Mouse (Mus musculus) kidney, embryonic 15.5 days (tissue): ENCODE results near the gene Cpt1b. TPM values are rescaled to one million over a fixed set of nuclear protein-coding genes. Genes with fewer than 3 reads are reported as not detected.

Source experiments
- ATAC-seq: fragments of 200-750 bp; cut with Nextera tagmentation; replicated peaks from 2 replicates; pipeline ENCODE4 v1.8.0; 2017; ENCODE audit warnings: moderate TSS enrichment; ENCODE audit not compliant: low FRiP score
- H3K27ac ChIP-seq: fragments of 300-500 bp; sonication (generic); 2 replicates; pipeline ENCODE4 v1.5.1; 2015; ENCODE audit warnings: mild to moderate bottlenecking, inconsistent platforms
- H3K27me3 ChIP-seq: fragments of 300-500 bp; sonication (generic); 2 replicates; pipeline ENCODE4 v1.6.1; 2015; ENCODE audit warnings: inconsistent platforms
- H3K36me3 ChIP-seq: fragments of 300-500 bp; sonication (generic); 2 replicates; pipeline ENCODE4 v1.6.1; 2015; ENCODE audit warnings: inconsistent platforms
- H3K4me1 ChIP-seq: fragments of 300-500 bp; sonication (generic); 2 replicates; pipeline ENCODE4 v1.6.1; 2015; ENCODE audit warnings: inconsistent platforms
- H3K4me2 ChIP-seq: fragments of 300-500 bp; sonication (generic); 2 replicates; pipeline ENCODE4 v1.6.1; 2015; ENCODE audit warnings: moderate library complexity, mild to moderate bottlenecking, inconsistent platforms
- H3K4me3 ChIP-seq: fragments of 300-500 bp; sonication (generic); replicated peaks from 2 replicates; pipeline ENCODE4 v1.5.1; 2015; ENCODE audit warnings: mild to moderate bottlenecking, inconsistent platforms
- H3K9ac ChIP-seq: fragments of 300-500 bp; sonication (generic); 2 replicates; pipeline ENCODE4 v1.6.1; 2015; ENCODE audit warnings: mild to moderate bottlenecking, inconsistent platforms
- H3K9me3 ChIP-seq: fragments of 300-500 bp; sonication (generic); replicated peaks from 2 replicates; pipeline ENCODE4 v1.6.1; 2016; ENCODE audit warnings: inconsistent platforms
- WGBS: fragments of 180-500 bp; shearing (Covaris S2); methylation state at CpG from one replicate; pipeline ENCODE4 v1.1.7; 2015; ENCODE audit warnings: mixed read lengths; 5-methylcytosine and 5-hydroxymethylcytosine counted together
- polyA plus RNA-seq: library from polyadenylated mRNA; unstranded; fragments of >200 nt; fragmentation: Nextera tagmentation; extraction: Ambion mirVana; gene quantifications from 2 replicates; pipeline ENCODE4 v1.2.1, GENCODE M21; 2015

The Cpt1b gene
- polyA plus RNA-seq, result 3.9 and 4.4 TPM in 2 replicates

DNA sequence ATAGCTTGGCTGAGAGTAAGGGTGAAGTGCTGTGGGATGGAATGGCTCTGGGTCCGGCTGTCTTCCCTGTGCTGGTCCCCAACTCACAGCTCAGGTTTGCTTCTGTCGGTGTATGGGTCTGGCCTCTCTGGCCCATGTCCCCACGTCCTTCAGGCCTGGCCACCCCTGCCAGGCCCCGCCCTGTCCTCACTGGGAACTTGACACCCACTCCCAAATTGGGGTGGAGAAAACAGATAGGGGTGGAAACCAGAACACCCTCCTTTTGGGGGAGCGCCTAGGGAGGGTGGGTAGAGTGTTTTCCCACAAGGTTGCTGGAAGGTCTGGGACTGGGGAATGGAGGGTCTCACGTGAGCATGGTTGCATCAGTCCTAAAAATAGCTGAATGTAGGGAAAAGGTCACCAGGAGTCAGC, at the start of gene Cpt1b:
Gene Cpt1b (minus strand): TSS at position 153 of the 411 bp plus-strand sequence.
- peaks cover 27% of the 10 kb centered on the region for H3K36me3 ChIP-seq
- H3K27me3 ChIP-seq, result no peaks in the 10 kb centered on the region
- H3K4me1 ChIP-seq, result peaks cover 23% of the 10 kb centered on the region
- H3K4me2 ChIP-seq, result peak within 1 kb of the TSS; percentile 45
- H3K9me3 ChIP-seq, result no peaks in the 10 kb centered on the region
- H3K4me3 ChIP-seq, result no peak within 1 kb of the TSS
- no peak within 1 kb of the TSS for H3K9ac ChIP-seq
- ATAC-seq, result no peak
- WGBS, result 31% methylated on average over 6 of the region's 6 CpGs
- no peak within 1 kb of the TSS for H3K27ac ChIP-seq

DNA sequence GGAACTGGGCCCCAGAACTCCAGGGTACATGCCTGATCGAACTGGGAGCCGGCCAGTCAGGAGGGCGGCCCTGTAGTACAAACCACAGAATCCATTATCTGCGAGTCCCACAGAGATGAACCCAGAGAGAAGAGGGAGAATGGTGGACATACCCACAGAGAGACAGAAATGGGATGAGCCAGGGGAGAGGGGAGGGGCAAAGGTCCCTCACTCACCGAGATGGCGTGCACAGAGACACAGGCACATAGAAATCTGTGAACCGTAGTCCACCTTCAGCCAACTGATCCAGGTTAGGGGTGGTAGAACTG, 49.6 kb upstream of the Cpt1b start:
- Histone ChIP-seq H3K9me3 (no peaks in the 10 kb centered on the region), H3K27me3 (no peaks in the 10 kb centered on the region), H3K4me3 (peak overlapping the region; percentile 70), H3K27ac (no peak overlapping the region), H3K36me3 (no peaks in the 10 kb centered on the region), H3K4me1 (peaks cover 10% of the 10 kb centered on the region), H3K9ac (no peak overlapping the region), H3K4me2 (peak overlapping the region; percentile 86)
- no peak for ATAC-seq
- 86% methylated on average over 7 of the region's 7 CpGs for WGBS

DNA sequence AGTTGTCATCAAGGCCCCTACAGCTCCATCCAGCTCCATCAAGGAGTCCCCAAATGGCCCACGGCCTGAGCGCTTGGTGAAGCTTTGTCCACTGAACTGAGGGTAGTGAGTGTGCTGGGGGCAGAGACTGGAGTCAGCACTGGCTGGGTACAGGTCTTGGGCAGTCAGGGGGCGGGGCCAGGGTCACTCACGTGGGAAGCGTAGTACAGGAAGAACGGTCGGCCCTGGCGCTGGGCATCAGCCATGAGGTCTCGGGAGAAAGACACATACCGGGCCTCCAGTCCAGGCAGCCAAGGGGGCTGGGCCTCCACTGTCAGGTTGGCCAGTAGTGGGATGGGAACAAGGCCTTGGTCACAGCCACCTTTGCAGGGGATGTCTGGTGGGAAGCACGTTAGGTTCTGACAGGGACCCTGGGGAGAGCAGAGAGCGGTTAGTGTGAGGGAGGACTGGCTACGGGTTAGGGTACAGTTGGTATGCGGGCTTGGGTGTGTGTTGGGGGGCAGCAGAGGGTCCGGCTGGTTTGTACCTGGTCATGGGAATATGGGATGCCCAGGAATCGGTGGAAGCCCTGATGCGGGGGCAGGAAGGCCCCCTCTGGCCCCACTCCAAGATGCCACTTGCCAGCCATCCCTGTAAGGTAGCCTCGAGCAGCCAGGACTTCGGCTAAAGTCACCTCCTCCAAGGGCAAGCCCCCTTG, 49.1 kb upstream of the Cpt1b start:
- H3K27me3 ChIP-seq, result no peaks in the 10 kb centered on the region
- no peak overlapping the region for H3K9ac ChIP-seq
- no peak overlapping the region for H3K27ac ChIP-seq
- H3K4me3 ChIP-seq, result no peak overlapping the region
- WGBS, result 92% methylated on average over 19 of the region's 19 CpGs
- peaks cover 10% of the 10 kb centered on the region for H3K4me1 ChIP-seq
- no peak for ATAC-seq
- H3K36me3 ChIP-seq, result no peaks in the 10 kb centered on the region
- peak overlapping the region; percentile 86 for H3K4me2 ChIP-seq
- no peaks in the 10 kb centered on the region for H3K9me3 ChIP-seq

DNA sequence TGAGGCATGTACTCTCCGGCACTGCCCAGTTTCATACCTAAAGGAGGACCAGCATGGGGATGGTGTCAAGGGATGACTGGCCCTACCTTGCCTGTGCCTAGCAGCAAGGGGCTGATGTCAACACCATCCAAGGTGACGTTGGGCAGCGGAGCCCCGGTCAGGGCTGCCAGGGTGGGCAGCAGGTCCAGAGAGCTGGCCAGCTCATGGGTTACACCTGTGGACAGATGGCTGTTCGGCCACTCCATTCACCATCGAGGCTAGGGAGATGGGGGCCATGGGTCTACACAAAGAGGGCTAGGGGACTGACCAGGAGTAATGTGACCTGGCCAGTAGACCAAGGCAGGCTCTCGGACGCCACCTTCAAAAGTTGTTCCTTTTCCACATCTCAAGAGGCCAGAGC, 48.3 kb upstream of the Cpt1b start:
- Histone ChIP-seq H3K4me2 (no peak overlapping the region), H3K4me1 (peaks cover 10% of the 10 kb centered on the region), H3K27me3 (no peaks in the 10 kb centered on the region), H3K9me3 (no peaks in the 10 kb centered on the region), H3K27ac (no peak overlapping the region), H3K9ac (no peak overlapping the region), H3K36me3 (no peaks in the 10 kb centered on the region), H3K4me3 (no peak overlapping the region)
- 97% methylated on average over 8 of the region's 8 CpGs for WGBS
- ATAC-seq, result no peak

DNA sequence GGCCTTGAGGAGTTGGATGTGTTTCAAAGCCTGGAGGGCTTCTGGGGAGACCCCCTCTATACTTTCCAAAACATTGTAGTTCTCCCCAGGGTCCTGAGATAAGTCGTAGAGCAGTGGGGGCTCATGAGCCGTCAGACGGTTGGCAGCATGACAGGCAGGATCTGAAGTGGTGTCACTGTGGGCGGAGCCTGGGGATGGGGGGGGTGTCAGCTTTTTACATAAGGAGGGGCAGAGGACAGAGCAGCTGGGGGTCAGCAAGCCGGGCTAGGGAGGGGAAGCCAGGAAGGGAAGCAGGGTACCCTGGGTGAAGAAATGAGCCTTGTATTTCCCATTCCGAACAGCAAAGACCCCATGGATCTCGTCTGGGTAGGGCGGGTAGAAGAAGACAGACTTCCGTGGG, 47.7 kb upstream of the Cpt1b start:
- H3K9me3 ChIP-seq, result no peaks in the 10 kb centered on the region
- no peaks in the 10 kb centered on the region for H3K27me3 ChIP-seq
- no peak for ATAC-seq
- no peaks in the 10 kb centered on the region for H3K36me3 ChIP-seq
- H3K4me2 ChIP-seq, result no peak overlapping the region
- H3K27ac ChIP-seq, result no peak overlapping the region
- H3K4me3 ChIP-seq, result no peak overlapping the region
- 92% methylated on average over 9 of the region's 9 CpGs for WGBS
- H3K4me1 ChIP-seq, result peaks cover 10% of the 10 kb centered on the region
- no peak overlapping the region for H3K9ac ChIP-seq

DNA sequence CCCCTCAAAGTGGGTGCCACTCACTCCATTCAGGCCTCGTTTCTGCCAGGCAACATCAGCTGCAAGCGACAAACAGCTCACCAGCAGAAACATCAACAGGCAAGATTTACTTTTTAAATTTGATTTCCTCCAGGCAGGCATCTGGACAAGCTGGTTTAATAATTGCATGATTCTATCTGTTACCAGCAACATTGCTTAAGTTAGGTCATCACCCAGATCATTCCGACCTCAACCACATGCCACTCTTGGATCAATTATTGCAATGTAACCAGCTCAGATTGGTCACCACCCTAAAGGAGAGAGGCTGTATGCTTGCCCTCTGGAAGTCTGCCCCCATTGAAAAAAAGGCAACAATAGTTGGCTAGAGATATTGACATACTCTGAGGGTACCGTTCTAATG, 45.8 kb upstream of the Cpt1b start:
- no peak for ATAC-seq
- no peak overlapping the region for H3K27ac ChIP-seq
- no peaks in the 10 kb centered on the region for H3K9me3 ChIP-seq
- no peak overlapping the region for H3K4me2 ChIP-seq
- H3K4me1 ChIP-seq, result peaks cover 10% of the 10 kb centered on the region
- no peak overlapping the region for H3K9ac ChIP-seq
- 86% methylated on average over 4 of the region's 4 CpGs for WGBS
- no peaks in the 10 kb centered on the region for H3K27me3 ChIP-seq
- H3K4me3 ChIP-seq, result no peak overlapping the region
- H3K36me3 ChIP-seq, result no peaks in the 10 kb centered on the region

DNA sequence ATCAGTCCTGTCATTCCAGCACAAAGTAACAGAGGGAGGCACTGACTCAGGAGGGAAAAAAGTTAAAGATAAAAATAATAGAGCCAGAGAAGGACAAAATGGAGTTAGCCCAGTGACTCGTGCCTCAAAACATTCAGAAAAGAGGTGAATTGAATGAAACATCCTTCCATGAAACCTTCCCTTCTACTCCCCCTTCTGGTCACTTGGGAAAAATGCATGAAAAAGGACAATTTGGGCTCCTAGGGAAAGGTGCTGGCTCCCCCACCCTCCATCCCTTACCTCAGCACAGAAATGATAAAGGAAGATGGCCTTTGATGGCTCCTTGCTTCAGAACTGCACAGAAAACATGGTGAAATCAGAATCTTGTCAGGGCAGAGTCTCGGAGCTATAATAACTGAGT, 42.9 kb upstream of the Cpt1b start:
- H3K4me1 ChIP-seq, result no peaks in the 10 kb centered on the region
- no peak for ATAC-seq
- WGBS, result 40% methylated on average over 2 of the region's 2 CpGs

DNA sequence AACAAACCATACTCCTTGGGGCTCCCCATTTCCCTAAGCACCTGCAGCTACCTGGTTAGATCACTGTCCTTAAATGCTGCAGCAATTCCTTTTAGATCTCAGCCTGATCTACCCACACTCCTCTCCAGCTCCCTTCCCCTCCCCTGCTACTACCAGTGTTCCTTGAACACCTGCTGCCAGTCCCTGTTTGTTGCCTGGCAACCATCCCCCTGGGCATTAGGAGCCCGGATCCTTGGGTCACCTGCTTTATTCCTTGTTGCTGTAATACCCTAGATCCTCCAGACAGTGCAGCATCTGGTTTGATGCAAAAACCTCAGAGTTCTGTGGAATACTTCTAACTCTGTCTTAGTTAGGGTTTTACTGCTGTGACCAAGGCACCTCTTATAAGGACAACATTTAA, 39.4 kb upstream of the Cpt1b start:
- no peak overlapping the region for H3K4me3 ChIP-seq
- no peak overlapping the region for H3K27ac ChIP-seq
- no peak overlapping the region for H3K9ac ChIP-seq
- 5% methylated on average over 1 of the region's 1 CpGs for WGBS
- H3K36me3 ChIP-seq, result no peaks in the 10 kb centered on the region
- no peak overlapping the region for H3K4me2 ChIP-seq
- no peaks in the 10 kb centered on the region for H3K27me3 ChIP-seq
- H3K4me1 ChIP-seq, result no peaks in the 10 kb centered on the region
- no peak for ATAC-seq
- H3K9me3 ChIP-seq, result no peaks in the 10 kb centered on the region

More for the DNA sequence above, 42.9 kb upstream of the Cpt1b start:
- Histone ChIP-seq H3K27me3 (no peaks in the 10 kb centered on the region), H3K9me3 (no peaks in the 10 kb centered on the region), H3K36me3 (no peaks in the 10 kb centered on the region), H3K4me2 (no peak overlapping the region), H3K4me3 (no peak overlapping the region), H3K9ac (no peak overlapping the region), H3K27ac (no peak overlapping the region)

DNA sequence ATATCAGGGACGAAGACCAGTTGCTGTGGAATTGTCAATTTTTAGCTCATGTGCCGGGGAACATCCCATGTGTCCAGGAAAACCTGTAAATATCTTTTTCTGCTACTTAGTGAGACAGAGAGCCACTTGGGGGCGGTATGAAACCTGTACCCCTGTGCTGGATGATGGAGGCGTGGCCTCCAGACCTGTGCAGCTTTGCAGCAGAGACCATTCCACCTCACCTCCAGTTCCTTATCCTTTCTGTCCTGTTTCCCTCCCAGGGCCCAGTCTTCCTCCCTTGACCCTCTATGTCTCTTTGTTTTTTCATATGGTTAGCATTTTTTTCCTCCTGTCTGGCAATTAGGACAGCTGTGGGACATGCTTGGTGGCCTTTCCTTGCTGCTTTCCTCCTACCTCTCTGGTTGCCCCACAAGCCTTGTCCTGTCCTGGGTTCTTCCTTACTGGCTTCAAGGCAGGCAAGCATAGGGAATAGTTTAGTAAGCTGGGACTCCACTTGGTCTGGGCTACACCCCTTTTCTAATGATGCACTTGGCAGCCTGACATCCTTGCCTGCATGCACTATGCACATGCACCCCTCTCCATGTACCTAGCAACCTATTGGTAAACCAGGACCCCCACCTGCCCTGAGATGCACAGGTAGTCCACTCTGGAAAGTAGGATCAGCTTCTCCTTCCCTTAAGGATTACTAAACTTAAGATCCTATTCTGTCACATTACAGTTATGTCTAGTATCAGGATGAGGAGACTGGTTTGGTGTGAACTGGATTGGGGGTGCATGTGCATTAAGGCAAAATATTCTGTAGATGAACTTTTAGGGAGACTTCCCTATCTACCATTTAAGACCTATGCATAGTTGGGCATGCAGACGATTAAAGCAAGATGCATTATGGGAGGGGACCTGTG, 37.9 kb upstream of the Cpt1b start:
- H3K4me2 ChIP-seq, result no peak overlapping the region
- H3K4me1 ChIP-seq, result no peaks in the 10 kb centered on the region
- no peaks in the 10 kb centered on the region for H3K9me3 ChIP-seq
- no peak overlapping the region for H3K27ac ChIP-seq
- 56% methylated on average over 5 of the region's 5 CpGs for WGBS
- ATAC-seq, result no peak
- H3K4me3 ChIP-seq, result no peak overlapping the region
- no peaks in the 10 kb centered on the region for H3K36me3 ChIP-seq
- H3K27me3 ChIP-seq, result no peaks in the 10 kb centered on the region
- H3K9ac ChIP-seq, result no peak overlapping the region

DNA sequence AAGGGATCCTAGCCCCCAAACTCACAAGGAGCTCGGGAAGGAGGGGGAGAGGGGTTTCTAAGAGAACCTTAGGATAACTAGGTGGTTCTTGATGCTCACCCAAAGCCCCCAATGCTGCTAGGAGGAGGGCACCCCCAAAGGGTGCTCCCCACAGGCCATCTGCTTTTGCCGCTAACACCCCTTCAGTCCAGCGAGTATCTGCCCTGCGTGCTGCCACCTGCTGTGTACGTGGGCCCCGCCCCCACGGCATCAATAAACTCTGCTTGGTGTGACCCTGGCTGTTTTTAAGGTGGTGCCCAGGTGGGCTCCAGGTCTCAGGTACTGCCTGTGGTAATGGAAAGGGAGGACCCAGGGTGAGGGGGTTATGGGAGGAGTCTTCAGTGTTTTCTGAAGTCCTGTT, 36.5 kb upstream of the Cpt1b start:
- H3K9me3 ChIP-seq, result no peaks in the 10 kb centered on the region
- H3K4me3 ChIP-seq, result no peak overlapping the region
- H3K4me1 ChIP-seq, result no peaks in the 10 kb centered on the region
- no peak overlapping the region for H3K4me2 ChIP-seq
- no peaks in the 10 kb centered on the region for H3K27me3 ChIP-seq
- WGBS, result 74% methylated on average over 7 of the region's 7 CpGs
- no peak overlapping the region for H3K27ac ChIP-seq
- H3K36me3 ChIP-seq, result no peaks in the 10 kb centered on the region
- no peak for ATAC-seq
- H3K9ac ChIP-seq, result no peak overlapping the region

DNA sequence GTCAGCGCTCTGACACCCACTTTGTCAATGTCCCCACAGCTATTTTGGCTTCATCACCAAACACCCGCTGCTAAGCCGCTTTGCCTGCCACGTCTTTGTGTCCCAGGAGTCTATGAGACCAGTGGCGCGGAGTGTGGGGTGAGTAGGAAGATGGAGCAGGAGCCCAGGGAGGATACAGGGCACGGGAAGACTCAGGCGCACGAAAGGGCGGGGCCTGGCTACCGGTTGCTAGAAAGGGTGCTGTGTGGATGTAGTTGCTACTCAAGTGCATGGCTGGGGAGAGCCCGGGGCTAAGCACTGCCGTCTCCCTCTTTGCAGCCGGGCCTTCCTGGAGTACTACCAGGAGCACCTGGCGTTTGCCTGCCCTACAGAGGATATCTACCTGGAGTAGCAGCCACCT, 35.7 kb upstream of the Cpt1b start:
- no peak overlapping the region for H3K4me3 ChIP-seq
- H3K9me3 ChIP-seq, result no peaks in the 10 kb centered on the region
- 84% methylated on average over 15 of the region's 15 CpGs for WGBS
- no peak for ATAC-seq
- H3K27me3 ChIP-seq, result no peaks in the 10 kb centered on the region
- H3K36me3 ChIP-seq, result no peaks in the 10 kb centered on the region
- H3K27ac ChIP-seq, result no peak overlapping the region
- H3K9ac ChIP-seq, result no peak overlapping the region
- no peak overlapping the region for H3K4me2 ChIP-seq
- no peaks in the 10 kb centered on the region for H3K4me1 ChIP-seq

DNA sequence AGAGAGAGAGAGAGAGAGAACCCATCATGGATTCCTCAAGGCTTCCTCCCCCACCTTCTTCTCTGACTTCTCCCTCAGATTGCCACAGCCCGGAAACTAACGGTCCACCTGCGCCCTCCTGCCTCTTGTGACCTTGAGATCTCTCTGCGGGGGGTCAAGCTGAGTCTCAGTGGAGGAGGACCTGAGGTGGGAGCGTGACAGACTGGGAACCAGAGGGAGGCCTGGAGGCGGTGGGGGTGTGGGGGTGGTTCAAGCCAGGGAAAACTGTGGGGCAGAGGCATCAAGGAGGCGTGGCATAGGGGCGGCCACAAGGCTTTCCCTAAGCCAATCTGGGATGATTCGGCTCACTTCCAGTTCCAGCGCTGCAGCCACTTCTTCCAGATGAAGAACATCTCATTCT, 34.6 kb upstream of the Cpt1b start:
- ATAC-seq, result no peak
- Histone ChIP-seq H3K9ac (no peak overlapping the region), H3K4me1 (no peaks in the 10 kb centered on the region), H3K27ac (no peak overlapping the region), H3K27me3 (0 out of 2 replicates have a peak, but pooled peaks cover 6% of the 10 kb centered on the region), H3K36me3 (no peaks in the 10 kb centered on the region), H3K4me2 (no peak overlapping the region), H3K9me3 (no peaks in the 10 kb centered on the region), H3K4me3 (no peak overlapping the region)
- WGBS, result 72% methylated on average over 10 of the region's 10 CpGs
